Mouse (Mus musculus): ENCODE measurements at regions not wholly inside any gene's neighbourhood (a gene's known extent, or its start where the extent isn't known, plus 50 kb on each side); places are given as distances from the start of the nearest gene placed in this dataset.

- TF ChIP-seq POLR2A (IDR thresholded peaks at IDR 0.05; ENCODE audit: extremely low read depth, insufficient read depth, low read length) (no peak), CTCF (IDR thresholded peaks at IDR 0.05; ENCODE audit: low read depth, low read length) (no peak)
Observed at GRCm38 (mm10) chr12:77014908-77015307, 52.9 kb upstream of the Max start.
